Mouse (Mus musculus): ENCODE measurements around the gene Rbp7. TPM values are rescaled to one million over a fixed set of nuclear protein-coding genes. Genes with fewer than 3 reads are reported as not detected.
"Not testable (repeated sequence)": the region's sequence is repeated elsewhere in the genome, so short reads cannot be mapped to it uniquely, and the experiment has no call there.

Gene Rbp7
- polyA plus RNA-seq, 2 experiments from 2014 or later: not detected

- ATAC-seq: no peak
Observed at GRCm38 (mm10) chr4:149454263-149454662, 515 bp downstream of the Rbp7 start.

DNA sequence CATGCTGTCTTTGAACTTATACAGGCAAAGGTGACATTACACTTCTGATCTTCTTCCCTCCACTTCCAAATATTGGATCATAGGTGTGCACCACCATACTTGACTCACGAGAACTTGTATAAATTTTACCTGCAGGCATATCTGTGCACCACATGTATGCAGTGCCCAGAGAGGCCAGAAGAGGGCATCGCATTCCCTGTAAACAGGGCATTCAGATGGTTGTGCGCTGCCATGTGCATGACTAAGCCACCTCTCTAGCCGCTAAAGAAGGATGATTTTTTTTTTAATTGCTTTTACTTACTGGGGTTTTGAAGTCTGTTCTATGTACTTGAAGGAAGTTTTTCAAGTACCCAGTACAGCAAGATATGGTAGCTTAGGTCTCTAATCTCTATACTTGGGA is 1.1 kb downstream of the Rbp7 start:
- ATAC-seq: no peak

- ATAC-seq: no peak
Observed at GRCm38 (mm10) chr4:149450636-149451035, 4.1 kb downstream of the Rbp7 start.

DNA sequence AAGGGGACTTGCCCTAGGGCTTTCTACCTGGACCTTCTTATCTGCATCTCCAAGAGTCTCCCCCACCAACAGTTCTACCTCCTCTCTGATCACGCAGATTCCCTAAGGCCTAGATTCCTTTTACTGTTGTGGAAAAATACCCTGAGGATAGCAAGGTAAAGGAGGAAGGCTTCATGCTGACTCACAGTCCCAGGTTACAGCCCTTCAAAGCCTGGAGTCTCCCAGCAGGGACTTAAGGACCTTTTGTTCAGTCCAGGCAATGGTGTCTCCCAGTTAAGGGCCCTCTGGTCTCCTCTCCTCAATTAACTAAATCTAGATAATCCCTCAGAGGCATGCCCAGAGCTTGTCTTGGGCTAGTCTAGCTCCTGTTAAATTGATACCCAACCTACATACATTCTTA is 8.5 kb downstream of the Rbp7 start:
- ATAC-seq: no peak

GRCm38 (mm10) chr4:149445868-149446267 is 8.9 kb downstream of the Rbp7 start:
- ATAC-seq: no peak

DNA sequence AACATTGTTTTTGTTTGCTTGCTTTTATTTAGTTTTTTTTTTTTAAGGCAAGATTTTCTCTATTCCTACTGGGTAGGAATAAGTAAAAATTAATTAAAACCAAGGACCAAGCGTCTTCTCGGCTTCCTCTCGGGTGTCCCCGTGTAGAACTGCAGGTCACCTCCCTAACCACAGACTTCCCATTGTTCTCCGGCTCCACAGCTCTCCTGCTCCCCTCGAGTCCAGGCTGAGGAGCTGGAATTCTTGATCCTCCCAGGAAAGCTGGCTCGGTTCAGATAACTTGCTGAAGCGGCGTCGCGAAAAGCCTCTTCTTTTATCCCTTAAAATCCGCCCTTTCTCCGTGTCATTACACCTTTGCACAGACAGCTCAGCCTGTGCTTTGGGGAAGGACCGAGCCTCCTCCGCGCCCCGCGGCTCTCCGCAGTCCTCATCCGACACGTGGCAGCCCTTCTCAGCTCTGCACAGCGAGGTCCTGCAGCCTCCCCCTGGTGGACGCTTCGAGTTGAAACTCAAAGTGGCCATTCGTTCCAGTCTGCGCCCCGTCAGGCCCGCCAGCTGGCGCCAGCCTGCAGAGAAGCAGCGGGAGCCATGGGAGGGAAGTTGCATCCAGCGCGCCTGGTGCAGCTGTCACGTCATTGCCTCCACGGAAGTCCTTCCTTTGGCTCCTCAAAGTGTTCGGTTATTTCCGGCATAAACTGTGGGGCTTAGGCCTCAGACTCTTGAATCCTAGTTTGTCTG is 9.6 kb downstream of the Rbp7 start:
- peak; percentile 96 for ATAC-seq

- no peak for ATAC-seq
Observed at GRCm38 (mm10) chr4:149444465-149444864, 10.3 kb downstream of the Rbp7 start.

DNA sequence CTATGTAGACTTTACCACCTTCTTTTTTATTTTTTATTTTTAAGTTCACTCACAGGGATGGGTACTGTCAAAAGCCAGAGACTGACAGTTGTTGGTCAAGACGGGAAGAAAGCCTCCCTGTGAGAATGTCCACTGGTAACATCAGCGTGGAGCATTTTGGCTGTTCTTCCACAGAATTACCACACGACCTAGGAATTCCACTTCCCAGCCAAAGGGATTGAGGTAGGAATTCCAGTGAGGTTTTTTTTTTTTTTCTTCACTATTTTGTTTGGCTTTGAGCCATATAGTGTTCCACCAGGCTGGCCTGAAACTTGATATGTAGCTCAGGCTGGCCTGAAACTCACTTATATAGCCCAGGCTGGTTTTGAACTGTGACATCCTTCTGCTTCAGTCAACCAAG is 12.3 kb downstream of the Rbp7 start:
- ATAC-seq: no peak

DNA sequence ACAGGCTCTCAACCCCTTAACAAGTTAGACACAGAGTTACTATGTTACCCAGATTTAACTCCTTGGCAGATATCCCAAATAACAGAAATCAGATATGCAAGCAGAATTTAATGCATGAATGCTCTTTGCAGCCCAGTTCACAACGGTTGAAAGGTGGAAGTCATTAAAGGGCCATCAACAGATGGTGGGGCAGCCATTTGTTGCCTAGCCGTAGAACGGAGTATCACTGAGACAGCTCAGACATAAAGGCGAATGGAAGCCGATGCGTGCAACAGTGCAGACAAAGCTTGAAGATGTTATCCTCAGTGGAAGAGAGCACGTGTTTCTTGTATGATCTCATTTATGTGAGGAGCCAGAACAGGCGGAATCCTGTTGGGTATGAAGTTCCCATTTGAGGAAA is 14.2 kb downstream of the Rbp7 start:
- ATAC-seq: no peak

DNA sequence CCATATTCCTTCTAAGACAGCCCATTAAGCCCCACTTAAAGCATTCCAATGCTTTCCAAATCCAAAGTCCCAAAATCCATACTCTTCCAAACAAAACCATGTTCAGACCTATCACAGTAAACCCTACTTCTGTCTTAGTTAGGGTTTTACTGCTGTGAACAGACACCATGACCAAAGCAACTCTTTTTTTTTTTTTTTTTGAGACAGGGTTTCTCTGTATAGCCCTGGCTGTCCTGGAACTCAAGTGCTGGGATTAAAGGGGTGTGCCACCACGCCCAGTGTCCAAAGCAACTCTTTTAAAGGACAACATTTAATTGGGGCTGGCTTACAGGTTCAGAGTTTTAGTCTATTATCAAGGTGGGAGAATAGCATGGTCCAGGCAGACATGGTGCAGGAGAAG is 22.9 kb downstream of the Rbp7 start:
- ATAC-seq: not testable (repeated sequence)

- ATAC-seq: no peak
Observed at GRCm38 (mm10) chr4:149429592-149429991, 25.2 kb downstream of the Rbp7 start.

DNA sequence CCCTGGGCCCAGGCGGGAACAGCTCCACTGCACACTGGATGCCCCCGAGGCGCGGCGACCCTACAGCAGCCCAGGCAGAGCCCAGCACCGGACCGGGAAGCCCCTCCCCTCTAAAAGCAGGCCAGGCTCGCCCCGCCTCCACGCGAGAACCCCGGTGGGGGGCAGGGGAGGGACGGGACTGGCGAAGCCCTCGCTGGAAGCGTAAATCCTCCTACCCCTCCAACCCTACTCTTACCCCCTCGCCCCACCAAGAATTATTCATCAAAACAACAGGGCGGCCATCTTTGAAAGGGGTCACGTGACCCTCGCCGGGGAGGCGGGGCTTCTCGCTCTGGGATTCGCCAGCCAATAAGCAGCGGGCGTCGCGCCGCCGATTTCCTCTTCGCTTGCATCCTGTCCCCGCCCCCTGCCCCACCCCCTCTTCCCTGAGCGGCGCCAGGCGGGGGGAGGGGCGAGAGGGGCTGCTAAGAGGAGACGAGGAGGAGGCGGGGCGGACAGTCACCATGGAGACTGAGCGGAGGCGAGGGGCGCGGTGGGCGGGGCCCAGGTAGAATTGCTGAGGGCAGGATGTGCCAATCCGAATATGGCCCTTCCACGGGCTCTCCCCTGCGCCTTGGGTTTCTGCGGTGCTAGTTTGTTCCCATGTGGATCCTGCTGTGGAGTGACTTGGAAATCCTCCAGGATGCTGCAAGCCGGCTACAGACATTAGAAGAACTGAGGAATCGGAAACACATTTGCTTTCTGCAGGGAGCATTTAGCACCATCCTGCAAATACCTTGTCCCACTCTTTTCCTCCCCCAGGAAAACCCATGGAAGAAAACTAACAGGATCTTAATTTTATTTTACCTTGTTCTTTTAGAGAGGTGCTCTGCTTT is 28.2 kb downstream of the Rbp7 start, which contains the start of gene Ube4b:
Gene Ube4b, minus strand, starts transcription at position 425 of the 875 bp plus-strand sequence.
- peak; percentile 89 for ATAC-seq

- peak; percentile 27 for ATAC-seq
Observed at GRCm38 (mm10) chr4:149425801-149426292, 28.9 kb downstream of the Rbp7 start.

DNA sequence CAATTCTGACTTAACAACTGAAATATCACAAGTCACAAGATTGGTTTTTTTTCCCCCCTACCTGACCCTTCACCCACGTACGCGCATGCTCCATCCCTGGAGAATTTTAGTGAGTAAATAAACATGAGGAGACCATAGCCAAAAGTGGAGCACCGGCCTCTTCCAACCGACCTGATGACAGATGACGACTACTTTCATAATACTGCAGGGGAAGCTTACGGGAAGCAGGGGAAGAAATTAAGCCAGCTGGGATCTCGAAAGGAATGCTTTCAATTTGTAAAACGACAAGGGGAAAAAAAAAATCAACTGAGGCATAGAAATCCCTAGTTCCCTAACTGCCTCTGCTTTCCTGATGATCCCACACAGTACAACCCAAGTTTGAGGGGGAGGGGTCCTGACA is 30.0 kb downstream of the Rbp7 start:
- ATAC-seq: no peak

DNA sequence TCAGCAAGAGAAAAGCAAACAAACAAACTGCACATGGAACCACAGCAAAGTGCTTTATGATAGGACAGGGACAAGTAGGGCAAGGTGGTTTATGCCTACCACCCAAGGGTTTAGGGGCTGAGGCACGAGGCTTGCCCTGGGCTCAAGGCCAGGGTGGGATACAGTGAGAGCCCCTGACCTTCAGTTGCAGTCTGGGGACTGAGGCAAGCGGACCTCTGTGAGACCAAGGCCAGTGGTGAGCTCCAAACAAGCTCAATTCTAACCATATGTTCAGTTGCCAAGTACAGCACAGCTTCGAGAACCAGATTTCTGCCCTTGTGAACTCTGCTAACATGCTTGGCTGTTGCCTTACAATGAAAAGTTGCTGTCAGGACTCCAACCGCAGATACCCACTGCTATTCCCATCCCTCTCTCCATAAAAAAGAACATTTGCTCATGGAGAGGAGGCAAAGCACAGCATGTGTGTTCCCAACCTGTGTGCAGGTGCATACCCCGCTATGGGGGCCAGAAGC is 36.9 kb downstream of the Rbp7 start:
- no peak for ATAC-seq

- ATAC-seq: no peak
Observed at GRCm38 (mm10) chr4:149416986-149417385, 37.8 kb downstream of the Rbp7 start.

GRCm38 (mm10) chr4:149416417-149416816 is 38.4 kb downstream of the Rbp7 start:
- no peak for ATAC-seq

DNA sequence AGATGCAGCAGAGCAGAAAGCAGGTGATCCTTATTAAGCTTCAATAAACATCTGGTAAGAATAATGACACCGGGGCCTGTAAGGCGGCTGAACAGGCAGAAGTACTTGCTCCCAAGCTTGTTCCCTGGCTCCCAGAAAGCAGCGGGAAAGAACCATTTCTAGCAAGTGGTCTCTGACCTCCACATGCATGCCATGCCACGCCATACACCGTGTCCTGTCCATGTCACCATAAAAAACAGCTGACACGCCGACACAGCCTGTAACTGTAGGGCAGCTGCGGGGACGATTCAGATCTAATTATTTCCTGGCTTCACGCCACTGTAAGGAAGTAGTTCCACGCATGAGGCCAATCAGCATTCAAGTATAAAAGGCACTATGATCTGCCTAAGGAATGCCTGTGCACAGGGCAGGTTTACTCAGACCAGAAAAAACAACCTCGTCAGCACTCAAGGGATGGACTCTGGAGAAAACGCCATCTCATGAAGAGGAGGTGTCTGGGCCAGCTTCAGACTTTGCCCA is 39.1 kb downstream of the Rbp7 start:
- ATAC-seq: no peak

DNA sequence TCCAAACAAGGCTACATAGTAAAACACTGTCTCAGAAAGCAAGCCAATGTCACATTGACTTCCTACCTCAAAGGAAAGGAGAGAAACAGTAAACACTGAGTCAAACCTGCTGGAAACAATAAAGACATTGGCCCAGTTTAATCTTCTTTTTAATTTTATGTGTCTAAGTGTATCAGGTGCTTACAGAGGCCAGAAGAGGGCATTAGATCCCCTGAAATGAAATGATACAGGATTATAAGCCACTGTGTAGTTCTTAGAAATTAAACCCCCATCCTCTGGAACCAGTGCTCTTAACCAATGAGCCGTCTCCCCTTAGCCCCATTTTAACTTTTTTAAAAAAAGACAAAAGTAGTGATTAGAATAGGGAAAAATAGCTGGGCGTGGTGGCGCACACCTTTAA is 40.5 kb downstream of the Rbp7 start:
- no peak for ATAC-seq

DNA sequence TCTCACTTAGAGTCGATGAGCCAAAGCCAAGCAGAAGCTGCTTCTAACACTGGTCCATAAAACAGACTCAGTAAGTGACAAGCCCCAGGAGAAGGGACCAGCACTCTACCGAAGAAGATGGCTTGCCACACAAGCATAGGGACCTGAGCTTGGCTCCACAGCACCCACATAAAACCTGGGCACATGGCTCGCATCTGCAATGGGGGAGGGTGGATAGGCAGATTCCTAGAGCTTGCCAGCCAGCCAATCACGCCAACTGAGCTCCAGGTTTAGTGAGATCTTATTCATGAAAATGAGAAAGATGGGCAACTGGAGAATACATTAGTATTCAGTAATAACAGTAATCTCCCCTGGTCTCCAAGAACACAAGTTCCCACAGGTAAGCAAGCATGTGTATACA is 45.0 kb downstream of the Rbp7 start:
- no peak for ATAC-seq

DNA sequence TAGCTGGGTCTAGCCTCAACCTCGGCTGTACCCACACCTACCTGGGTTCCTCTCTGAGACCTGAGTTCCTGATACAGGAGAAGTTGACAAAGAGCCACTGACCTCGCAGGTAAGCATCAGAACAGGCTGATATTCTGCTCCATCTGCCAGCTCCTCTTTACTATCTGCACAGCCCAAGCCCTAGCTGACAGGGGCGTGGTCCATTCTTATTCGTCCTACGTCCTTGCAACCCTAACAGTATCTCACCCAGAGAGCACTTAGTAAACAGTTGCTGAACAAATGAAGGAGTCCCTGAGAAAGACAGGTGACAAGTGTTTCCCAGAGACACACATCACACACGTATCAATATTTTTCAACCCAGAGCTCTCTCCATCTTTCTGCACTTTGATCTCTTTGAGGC is 46.4 kb downstream of the Rbp7 start:
- no peak for ATAC-seq

GRCm38 (mm10) chr4:149407461-149407860 is 47.3 kb downstream of the Rbp7 start:
- ATAC-seq: no peak

Data from CD4-positive, CD25-positive, alpha-beta regulatory T cell, adult 4 months (primary cell).